Mouse (Mus musculus): ENCODE measurements around the gene Zcchc24.

The Zcchc24 gene

GRCm38 (mm10) chr14:25776294-25776693 lies 7.5 kb upstream of the Zcchc24 start:
- no peak for DNase-seq (ENCODE audit: extremely low spot score)

- peak; percentile 61 for DNase-seq (ENCODE audit: extremely low spot score)
Measured at GRCm38 (mm10) chr14:25774100-25774499, 5.3 kb upstream of the Zcchc24 start.

GRCm38 (mm10) chr14:25773039-25773438 lies 4.2 kb upstream of the Zcchc24 start:
- DNase-seq (ENCODE audit: extremely low spot score) = no peak

GRCm38 (mm10) chr14:25769626-25770306 lies 927 bp upstream of the Zcchc24 start:
- peak; percentile 66 for DNase-seq (ENCODE audit: extremely low spot score)

GRCm38 (mm10) chr14:25768261-25768893 lies 462 bp downstream of the Zcchc24 start:
- peak; percentile 50 for DNase-seq (ENCODE audit: extremely low spot score)

- DNase-seq (ENCODE audit: extremely low spot score) = peak; percentile 40
Measured at GRCm38 (mm10) chr14:25767725-25768203, 1.1 kb downstream of the Zcchc24 start.

- no peak for DNase-seq (ENCODE audit: extremely low spot score)
Measured at GRCm38 (mm10) chr14:25766441-25766840, 2.4 kb downstream of the Zcchc24 start.

GRCm38 (mm10) chr14:25765921-25766320 lies 2.9 kb downstream of the Zcchc24 start:
- DNase-seq (ENCODE audit: extremely low spot score) = no peak

GRCm38 (mm10) chr14:25765146-25765545 lies 3.7 kb downstream of the Zcchc24 start:
- DNase-seq (ENCODE audit: extremely low spot score) = no peak

GRCm38 (mm10) chr14:25761184-25761583 lies 7.7 kb downstream of the Zcchc24 start:
- no peak for DNase-seq (ENCODE audit: extremely low spot score)

- no peak for DNase-seq (ENCODE audit: extremely low spot score)
Measured at GRCm38 (mm10) chr14:25759981-25760537, 8.8 kb downstream of the Zcchc24 start.

- no peak for DNase-seq (ENCODE audit: extremely low spot score)
Measured at GRCm38 (mm10) chr14:25759551-25759950, 9.3 kb downstream of the Zcchc24 start.

GRCm38 (mm10) chr14:25757917-25758316 lies 10.9 kb downstream of the Zcchc24 start:
- no peak for DNase-seq (ENCODE audit: extremely low spot score)

GRCm38 (mm10) chr14:25756385-25756990 lies 12.4 kb downstream of the Zcchc24 start:
- no peak for DNase-seq (ENCODE audit: extremely low spot score)

GRCm38 (mm10) chr14:25755541-25755940 lies 13.3 kb downstream of the Zcchc24 start:
- no peak for DNase-seq (ENCODE audit: extremely low spot score)

- no peak for DNase-seq (ENCODE audit: extremely low spot score)
Measured at GRCm38 (mm10) chr14:25754531-25755484, 14.0 kb downstream of the Zcchc24 start.

- DNase-seq (ENCODE audit: extremely low spot score) = no peak
Measured at GRCm38 (mm10) chr14:25753021-25753420, 15.8 kb downstream of the Zcchc24 start.

GRCm38 (mm10) chr14:25751067-25751466 lies 17.8 kb downstream of the Zcchc24 start:
- no peak for DNase-seq (ENCODE audit: extremely low spot score)

GRCm38 (mm10) chr14:25750448-25751015 lies 18.3 kb downstream of the Zcchc24 start:
- no peak for DNase-seq (ENCODE audit: extremely low spot score)

- DNase-seq (ENCODE audit: extremely low spot score) = peak; percentile 57
Measured at GRCm38 (mm10) chr14:25749143-25749909, 19.5 kb downstream of the Zcchc24 start.
